8 mouse cellular contexts compared by ENCODE assay signal in genomic region chr10:117392832-117393195, GRCm38 (mm10). TPM values are rescaled to one million over a fixed set of nuclear protein-coding genes. Genes with fewer than 3 reads are reported as not detected.
A peak's percentile ranks its signal among the peaks of the same experiment; 100 is the strongest.
DNase-seq lines count a peak whose midpoint lies in the region; ATAC-seq lines count a peak whose summit lies in the region.

No protein-coding gene starts in this region.

- H3K27me3 ChIP-seq in heart, embryonic 10.5 days (ENCODE audit: insufficient read depth, poor library complexity, severe bottlenecking), result peaks cover 10% of the 10 kb centered on the region; the same call in 1 of the 2 replicates
- H3K27me3 ChIP-seq in embryonic facial prominence, embryonic 12.5 days, result no peaks in the 10 kb centered on the region
- H3K27me3 ChIP-seq in limb, embryonic 10.5 days (ENCODE audit: low read depth, poor library complexity, severe bottlenecking), result peaks cover 17% of the 10 kb centered on the region
- H3K27me3 ChIP-seq in midbrain, embryonic 15.5 days (replicated peaks), result no peaks in the 10 kb centered on the region

- DNase-seq in heart, embryonic 10.5 days (ENCODE audit: low spot score), result no peak
- no peak for DNase-seq in heart, adult 9 months (ENCODE audit: low spot score in 2 of 2)
- no peak for DNase-seq in limb, embryonic 10.5 days (ENCODE audit: low spot score)
- DNase-seq in adrenal gland, postnatal 4 days (ENCODE audit: low spot score in 2 of 2), result no peak
- no peak for DNase-seq in gastrocnemius, postnatal 4 days (ENCODE audit: low spot score in 2 of 2)

- 0 out of 2 replicates have a peak overlapping the region, but pooled peaks have one; percentile 40 for H3K9ac ChIP-seq in embryonic facial prominence, embryonic 12.5 days
- H3K9ac ChIP-seq in midbrain, embryonic 15.5 days, result no peak overlapping the region

- 7% methylated on average over 6 of the region's 6 CpGs for WGBS in heart, embryonic 10.5 days
- WGBS in embryonic facial prominence, embryonic 12.5 days, result 8% methylated on average over 6 of the region's 6 CpGs
- 11% methylated on average over 6 of the region's 6 CpGs for WGBS in limb, embryonic 10.5 days
- 8% methylated on average over 6 of the region's 6 CpGs for WGBS in midbrain, embryonic 15.5 days

- H3K9me3 ChIP-seq in heart, embryonic 10.5 days, result no peaks in the 10 kb centered on the region
- no peaks in the 10 kb centered on the region for H3K9me3 ChIP-seq in embryonic facial prominence, embryonic 12.5 days
- H3K9me3 ChIP-seq in limb, embryonic 10.5 days (replicated peaks), result no peaks in the 10 kb centered on the region
- H3K9me3 ChIP-seq in midbrain, embryonic 15.5 days, result no peaks in the 10 kb centered on the region

- H3K4me1 ChIP-seq in heart, embryonic 10.5 days, result peaks cover 10% of the 10 kb centered on the region
- H3K4me1 ChIP-seq in embryonic facial prominence, embryonic 12.5 days, result peaks cover 9% of the 10 kb centered on the region
- peaks cover 26% of the 10 kb centered on the region for H3K4me1 ChIP-seq in limb, embryonic 10.5 days
- peaks cover 9% of the 10 kb centered on the region for H3K4me1 ChIP-seq in midbrain, embryonic 15.5 days

- H3K4me2 ChIP-seq in embryonic facial prominence, embryonic 12.5 days (replicated peaks), result peak overlapping the region; percentile 65
- H3K4me2 ChIP-seq in midbrain, embryonic 15.5 days, result peak overlapping the region; percentile 50

- no peak; the same call in 1 of the 2 replicates for ATAC-seq in embryonic facial prominence, embryonic 12.5 days (ENCODE audit: insufficient number of reproducible peaks, insufficient read depth, low FRiP score, low TSS enrichment)
- ATAC-seq in midbrain, embryonic 15.5 days (replicated peaks), result no peak
- no peak for ATAC-seq in erythroid progenitor cell, adult 5-6 weeks (replicated peaks; ENCODE audit: low FRiP score, poor library complexity, severe bottlenecking)

- H3K27ac ChIP-seq in heart, embryonic 10.5 days, result peak overlapping the region; percentile 84
- H3K27ac ChIP-seq in embryonic facial prominence, embryonic 12.5 days, result no peak overlapping the region
- H3K27ac ChIP-seq in limb, embryonic 10.5 days, result peak overlapping the region; percentile 70; the same call in 1 of the 2 replicates
- no peak overlapping the region for H3K27ac ChIP-seq in midbrain, embryonic 15.5 days

- no peaks in the 10 kb centered on the region for H3K36me3 ChIP-seq in heart, embryonic 10.5 days
- H3K36me3 ChIP-seq in embryonic facial prominence, embryonic 12.5 days, result no peaks in the 10 kb centered on the region
- H3K36me3 ChIP-seq in limb, embryonic 10.5 days, result no peaks in the 10 kb centered on the region
- H3K36me3 ChIP-seq in midbrain, embryonic 15.5 days (replicated peaks), result no peaks in the 10 kb centered on the region

- H3K4me3 ChIP-seq in heart, embryonic 10.5 days, result peak overlapping the region; percentile 65
- peak overlapping the region; percentile 42 for H3K4me3 ChIP-seq in embryonic facial prominence, embryonic 12.5 days
- H3K4me3 ChIP-seq in limb, embryonic 10.5 days, result peak overlapping the region; percentile 55
- H3K4me3 ChIP-seq in midbrain, embryonic 15.5 days, result peak overlapping the region; percentile 28; the same call in 1 of the 2 replicates

RNA-seq across cellular contexts. Expression of gene Cpsf6, which starts 13.0 kb away (rescaled TPM):
- polyA plus RNA-seq in heart, embryonic 10.5 days (2016; fragmentation: Nextera tagmentation; extraction: Ambion mirVana), result 128 and 138 TPM in 2 replicates
- polyA plus RNA-seq in embryonic facial prominence, embryonic 12.5 days (2016; fragmentation: Nextera tagmentation; extraction: Ambion mirVana), result 210 and 213 TPM in 2 replicates
- 230 and 235 TPM in 2 replicates for polyA plus RNA-seq in limb, embryonic 10.5 days (2016; fragmentation: Nextera tagmentation; extraction: Ambion mirVana)
- 148 and 154 TPM in 2 replicates for polyA plus RNA-seq in midbrain, embryonic 15.5 days (2015; fragmentation: Nextera tagmentation; extraction: Ambion mirVana)
- total RNA-seq in erythroid progenitor cell, adult 5-6 weeks (2015; ENCODE audit: low replicate concordance), result 60.5 and 79.2 TPM in 2 replicates
- total RNA-seq in erythroid progenitor cell, adult 5-6 weeks (2017; ENCODE audit: low replicate concordance), result 83.6 and 119 TPM in 2 replicates
- total RNA-seq in adrenal gland, postnatal 4 days (2021), result 100 to 1,000 TPM; 103 to 113 TPM
- 10 to 100 TPM; 64.2 to 73.4 TPM for total RNA-seq in gastrocnemius, postnatal 4 days (2021)

Comparison
In these comparisons a context has a peak if more than half of its experiments do, and no peak if none do; other contexts are left out.
1. H3K27ac ChIP-seq: peak in heart, embryonic 10.5 days (single experiment) and limb, embryonic 10.5 days (single experiment); none in embryonic facial prominence, embryonic 12.5 days (single experiment) and midbrain, embryonic 15.5 days (single experiment).
2. Peak in every context shown above with its lines, with median percentiles within 50 percentile points of each other: H3K4me3 ChIP-seq.